8 mouse cellular contexts compared by ENCODE assay signal in the genomic region with DNA sequence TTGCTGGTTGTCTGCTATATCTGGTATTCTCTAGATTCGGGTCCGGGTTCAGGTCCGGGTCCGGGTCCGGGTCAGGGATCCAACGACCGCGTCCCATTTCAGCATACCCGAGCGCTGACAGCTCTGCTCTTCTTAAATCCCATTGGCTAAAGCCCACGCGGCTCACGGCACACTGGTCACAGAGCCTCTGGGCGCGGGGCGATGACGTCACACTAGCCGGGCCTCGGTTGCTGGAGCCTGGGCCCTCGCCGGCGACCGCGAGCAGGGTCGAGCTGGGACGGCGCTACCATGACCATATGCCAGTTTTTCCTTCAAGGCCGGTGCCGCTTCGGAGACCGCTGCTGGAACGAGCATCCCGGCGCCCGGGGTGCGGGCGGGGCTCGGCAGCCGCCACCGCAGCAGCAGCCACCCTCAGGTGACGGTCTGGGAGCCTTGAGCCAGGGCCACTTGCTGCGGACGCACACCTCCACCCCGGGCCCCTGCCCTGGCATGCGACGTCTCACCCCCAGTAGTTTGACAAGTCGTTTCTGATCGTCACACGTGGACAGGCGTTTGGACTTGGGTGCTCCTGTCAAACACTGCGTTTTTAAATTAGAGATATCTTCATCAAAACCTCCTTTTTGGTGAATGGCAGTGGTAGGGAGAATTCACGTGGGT. TPM values are rescaled to one million over a fixed set of nuclear protein-coding genes. Genes with fewer than 3 reads are reported as not detected.
A peak's percentile ranks its signal among the peaks of the same experiment; 100 is the strongest.
DNase-seq lines count a peak whose midpoint lies in the region; ATAC-seq and TF ChIP-seq lines count a peak whose summit lies in the region.

Nupl2 (plus strand) TSS at position 175 of the 657 bp plus-strand sequence.

- peak within 1 kb of the TSS; percentile 75 for H3K4me2 ChIP-seq in lung, postnatal 0 days (replicated peaks; ENCODE audit: low read depth, low read length)

- H3K9me3 ChIP-seq in hindbrain, embryonic 10.5 days: no peaks in the 10 kb centered on the region
- no peaks in the 10 kb centered on the region for H3K9me3 ChIP-seq in lung, postnatal 0 days (ENCODE audit: low read length)

- H3K4me1 ChIP-seq in hindbrain, embryonic 10.5 days (replicated peaks): peaks cover 16% of the 10 kb centered on the region
- H3K4me1 ChIP-seq in lung, postnatal 0 days (ENCODE audit: insufficient read depth, low read depth, low read length): peaks cover 2% of the 10 kb centered on the region; the same call in 1 of the 2 replicates

- TF ChIP-seq CTCF in lung, postnatal 0 days (IDR thresholded peaks at IDR 0.05): no peak

- WGBS in hindbrain, embryonic 10.5 days: under 1% methylated on average over 52 of the region's 52 CpGs
- under 1% methylated on average over 50 of the region's 52 CpGs for WGBS in lung, postnatal 0 days

- H3K4me3 ChIP-seq in hindbrain, embryonic 10.5 days: peak within 1 kb of the TSS; percentile 89
- peak within 1 kb of the TSS; percentile 79 for H3K4me3 ChIP-seq in lung, postnatal 0 days (ENCODE audit: low read depth, low read length)

- H3K27ac ChIP-seq in hindbrain, embryonic 10.5 days: peak within 1 kb of the TSS; percentile 96
- peak within 1 kb of the TSS; percentile 58 for H3K27ac ChIP-seq in lung, postnatal 0 days (ENCODE audit: low read length)

- H3K36me3 ChIP-seq in hindbrain, embryonic 10.5 days: peaks cover 39% of the 10 kb centered on the region
- peaks cover 4% of the 10 kb centered on the region; the same call in 1 of the 2 replicates for H3K36me3 ChIP-seq in lung, postnatal 0 days (ENCODE audit: insufficient read depth, low read length)

- TF ChIP-seq EP300 in lung, postnatal 0 days (IDR thresholded peaks at IDR 0.05): no peak

- H3K9ac ChIP-seq in lung, postnatal 0 days (replicated peaks; ENCODE audit: low read depth): peak within 1 kb of the TSS; percentile 86

- ATAC-seq in frontal cortex, adult (ENCODE audit: low TSS enrichment): peak; percentile 98
- ATAC-seq in lung, postnatal 0 days: peak; percentile 100

- peak; percentile 95 for DNase-seq in MN1 (ENCODE audit: low spot score)
- DNase-seq in cerebellum, adult 9-10 months: peak; percentile 96
- DNase-seq in hindbrain, embryonic 10.5 days (ENCODE audit: low spot score): peak; percentile 96
- DNase-seq in layer of hippocampus, adult 9-11 months: peak; percentile 96
- DNase-seq in lung, postnatal 0 days (ENCODE audit: low spot score): peak; percentile 98
- DNase-seq in ovary, postnatal 14 days (ENCODE audit: low spot score): peak; percentile 85
- peak; percentile 93 for DNase-seq in thymus, postnatal 14 days

- H3K27me3 ChIP-seq in hindbrain, embryonic 10.5 days (ENCODE audit: insufficient read depth, poor library complexity, severe bottlenecking): no peaks in the 10 kb centered on the region
- no peaks in the 10 kb centered on the region for H3K27me3 ChIP-seq in lung, postnatal 0 days (replicated peaks; ENCODE audit: insufficient read depth, low read length)

RNA-seq across cellular contexts. Expression of gene Nupl2, which starts in this region (rescaled TPM):
- polyA plus RNA-seq in hindbrain, embryonic 10.5 days (2016; fragmentation: Nextera tagmentation; extraction: Ambion mirVana): 18.4 and 21.0 TPM in 2 replicates
- polyA plus RNA-seq in lung, postnatal 0 days (2015; fragmentation: Nextera tagmentation; extraction: Ambion mirVana): 7.7 and 8.0 TPM in 2 replicates

Comparison
In these comparisons a context has a peak if more than half of its experiments do, and no peak if none do; other contexts are left out.
1. Peak in every context shown above with its lines: DNase-seq, ATAC-seq, H3K4me3 ChIP-seq and H3K27ac ChIP-seq.